Mouse (Mus musculus) thymus, adult 2 months (tissue): ENCODE results near the gene Tenm2.

ENCODE experiments used
- CTCF ChIP-seq: fragments of 200-500 bp; IDR thresholded peaks from 2 replicates; pipeline ENCODE4 v1.5.1; 2012; ENCODE audit warnings: mild to moderate bottlenecking, control low read depth, low read length, moderate library complexity, borderline replicate concordance; ENCODE audit not compliant: control insufficient read depth, poor library complexity, insufficient read depth; ENCODE audit errors: extremely low read depth
- POLR2A ChIP-seq: fragments of 200-500 bp; IDR thresholded peaks from 2 replicates; pipeline ENCODE4 v1.6.1; 2012; ENCODE audit warnings: mild to moderate bottlenecking, low read length, control low read depth, moderate library complexity; ENCODE audit not compliant: control insufficient read depth, poor library complexity, insufficient read depth; ENCODE audit errors: extremely low read depth

DNA sequence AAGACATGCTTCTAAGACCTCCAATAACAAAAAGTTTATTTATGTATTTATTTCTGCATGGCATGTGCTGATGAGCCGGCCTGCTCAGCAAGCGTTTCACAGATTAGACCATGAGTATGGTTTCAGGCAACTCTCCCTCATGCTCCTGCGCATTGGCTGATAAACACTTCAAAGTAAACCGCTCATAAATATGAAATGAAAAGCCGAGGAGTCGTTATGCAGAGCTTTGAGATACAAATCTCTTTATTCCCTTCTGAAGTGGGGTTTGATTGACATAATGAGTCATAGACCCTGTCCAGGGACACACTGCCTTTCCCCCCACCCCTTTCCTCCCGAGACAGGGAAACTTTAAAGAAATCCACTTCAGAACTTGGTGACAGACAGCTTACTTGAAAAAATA, 348.3 kb downstream of the Tenm2 start:
- TF ChIP-seq POLR2A = no peak
- TF ChIP-seq CTCF = no peak
